Mouse (Mus musculus): ENCODE data around the gene Acadl. TPM values are rescaled to one million over a fixed set of nuclear protein-coding genes. Genes with fewer than 3 reads are reported as not detected.

Acadl gene
- polyA plus RNA-seq, 1 experiment from 2014 or later = 31.7 TPM

DNA sequence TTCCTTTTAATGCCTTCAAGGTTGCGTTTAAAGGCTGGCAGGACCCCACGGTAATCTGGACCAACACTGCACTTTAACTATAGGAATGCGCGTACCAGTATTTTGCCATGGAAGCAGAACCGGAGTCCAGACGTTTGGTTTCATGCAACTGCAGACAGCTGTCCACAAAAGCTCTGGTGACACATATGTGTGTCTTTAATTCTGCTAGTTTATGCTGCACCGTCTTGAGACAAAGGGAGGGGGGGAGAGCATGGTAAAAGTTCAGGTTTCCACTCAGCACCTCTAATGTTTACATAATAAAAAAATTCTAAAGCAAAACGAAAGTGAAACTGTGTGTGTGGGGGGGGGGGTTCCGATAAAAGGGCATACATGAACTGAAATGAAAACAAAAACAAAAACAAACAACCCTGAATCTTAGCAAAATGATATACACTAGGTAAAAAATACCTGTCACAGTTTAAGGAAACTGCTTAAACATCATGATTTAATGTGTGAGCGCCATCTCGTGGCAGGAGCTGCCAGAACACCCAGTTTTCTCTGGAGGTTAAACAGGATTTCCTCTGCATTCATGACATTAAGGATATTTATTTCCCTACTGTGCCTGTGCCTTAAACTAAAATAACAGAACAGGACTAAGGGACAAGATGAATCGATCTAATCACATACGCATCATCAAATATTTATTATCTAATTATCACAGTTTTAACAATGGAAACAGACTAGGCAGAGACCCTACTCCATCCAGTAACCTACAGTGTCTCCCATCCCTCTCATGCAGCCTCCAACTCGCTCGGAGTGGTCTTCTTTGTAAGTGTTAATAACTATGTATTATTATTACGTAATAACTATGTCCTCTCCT, 24.7 kb downstream of the Acadl start:
- no peak overlapping the region for H3K27ac ChIP-seq
- H3K9me3 ChIP-seq (replicated peaks) = no peaks in the 10 kb centered on the region
- H3K4me3 ChIP-seq = no peak overlapping the region
- H3K27me3 ChIP-seq = no peaks in the 10 kb centered on the region
- no peak overlapping the region for H3K4me2 ChIP-seq
- ATAC-seq = peak; percentile 43; the same call in 1 of the 2 replicates
- H3K4me1 ChIP-seq = no peaks in the 10 kb centered on the region
- no peaks in the 10 kb centered on the region for H3K36me3 ChIP-seq (ENCODE audit: poor library complexity, severe bottlenecking)
- 62% methylated on average over 16 of the region's 16 CpGs for WGBS
- no peak overlapping the region for H3K9ac ChIP-seq

DNA sequence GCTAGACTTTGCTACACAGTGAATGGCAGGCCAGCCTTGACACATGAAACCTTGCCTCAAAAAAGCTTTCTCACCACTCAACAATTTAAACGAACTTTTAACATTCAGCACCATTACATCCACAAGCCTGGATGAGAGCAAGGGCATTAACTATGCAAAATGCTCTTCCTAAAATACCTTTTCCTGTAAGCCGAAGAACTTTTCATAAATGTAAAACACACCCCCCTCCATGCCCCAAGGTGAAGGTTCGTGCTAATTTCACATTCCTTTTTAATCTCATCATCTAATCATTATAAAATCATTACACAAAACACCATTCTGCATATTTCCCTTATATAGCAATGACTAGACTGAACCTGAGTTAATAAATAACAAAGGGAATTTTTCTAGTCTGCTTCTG, 25.9 kb downstream of the Acadl start:
- H3K27me3 ChIP-seq = no peaks in the 10 kb centered on the region
- no peak overlapping the region for H3K9ac ChIP-seq
- WGBS = 81% methylated on average over 3 of the region's 3 CpGs
- no peak overlapping the region for H3K27ac ChIP-seq
- no peak overlapping the region for H3K4me3 ChIP-seq
- H3K9me3 ChIP-seq (replicated peaks) = no peaks in the 10 kb centered on the region
- H3K4me1 ChIP-seq = no peaks in the 10 kb centered on the region
- no peak for ATAC-seq
- no peaks in the 10 kb centered on the region for H3K36me3 ChIP-seq (ENCODE audit: poor library complexity, severe bottlenecking)
- H3K4me2 ChIP-seq = no peak overlapping the region

DNA sequence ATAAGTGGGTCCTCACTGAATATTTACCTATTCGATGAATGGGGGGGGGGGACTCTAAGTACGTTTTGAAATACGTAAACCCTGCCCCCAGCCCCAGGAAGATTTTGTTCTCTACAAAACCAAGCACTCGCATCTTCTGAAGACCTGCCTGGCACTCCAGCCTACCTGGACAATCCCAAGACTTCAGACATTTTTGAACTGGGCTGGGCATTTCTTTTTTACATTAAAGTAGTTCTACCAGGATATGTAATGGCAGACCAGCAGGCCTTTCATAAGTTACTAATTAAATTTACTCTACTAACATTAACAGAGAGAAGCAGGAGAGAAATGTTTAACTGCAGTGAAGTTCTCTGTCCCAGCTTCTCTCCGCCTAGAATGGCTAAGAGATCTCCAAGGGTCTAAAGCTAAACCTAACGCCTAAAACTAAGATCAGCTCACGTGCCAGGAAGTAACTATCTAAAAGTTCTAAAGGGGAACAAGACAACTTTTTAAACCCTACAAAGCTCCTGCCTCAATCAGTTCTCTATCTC, 30.4 kb downstream of the Acadl start:
- Histone ChIP-seq H3K9me3 (replicated peaks) (no peaks in the 10 kb centered on the region), H3K9ac (no peak overlapping the region), H3K27me3 (no peaks in the 10 kb centered on the region), H3K4me1 (0 out of 2 replicates have a peak, but pooled peaks cover 2% of the 10 kb centered on the region), H3K4me2 (no peak overlapping the region), H3K36me3 (ENCODE audit: poor library complexity, severe bottlenecking) (no peaks in the 10 kb centered on the region), H3K4me3 (no peak overlapping the region), H3K27ac (no peak overlapping the region)
- ATAC-seq = no peak
- WGBS = 84% methylated on average over 7 of the region's 7 CpGs

- H3K9ac ChIP-seq = no peak overlapping the region
- ATAC-seq = no peak
- H3K4me3 ChIP-seq = no peak overlapping the region
- no peak overlapping the region for H3K27ac ChIP-seq
- no peaks in the 10 kb centered on the region for H3K9me3 ChIP-seq (replicated peaks)
- 62% methylated on average over 9 of the region's 9 CpGs for WGBS
- H3K4me2 ChIP-seq = no peak overlapping the region
- no peaks in the 10 kb centered on the region for H3K36me3 ChIP-seq (ENCODE audit: poor library complexity, severe bottlenecking)
- H3K27me3 ChIP-seq = no peaks in the 10 kb centered on the region
- 0 out of 2 replicates have a peak, but pooled peaks cover 2% of the 10 kb centered on the region for H3K4me1 ChIP-seq
Measured at GRCm38 (mm10) chr1:66831824-66832600, 31.1 kb downstream of the Acadl start.

GRCm38 (mm10) chr1:66829400-66830080, 33.5 kb downstream of the Acadl start:
- Histone ChIP-seq H3K4me3 (no peak overlapping the region), H3K27ac (no peak overlapping the region), H3K9ac (no peak overlapping the region), H3K36me3 (ENCODE audit: poor library complexity, severe bottlenecking) (no peaks in the 10 kb centered on the region), H3K4me2 (no peak overlapping the region), H3K27me3 (no peaks in the 10 kb centered on the region), H3K4me1 (0 out of 2 replicates have a peak, but pooled peaks cover 2% of the 10 kb centered on the region), H3K9me3 (replicated peaks) (no peaks in the 10 kb centered on the region)
- no peak for ATAC-seq
- 76% methylated on average over 9 of the region's 9 CpGs for WGBS

GRCm38 (mm10) chr1:66821966-66822365, 41.1 kb downstream of the Acadl start:
- ATAC-seq = no peak
- 75% methylated on average over 9 of the region's 9 CpGs for WGBS

GRCm38 (mm10) chr1:66820241-66820640, 42.8 kb downstream of the Acadl start:
- 27% methylated on average over 7 of the region's 7 CpGs for WGBS
- no peaks in the 10 kb centered on the region for H3K9me3 ChIP-seq (replicated peaks)
- no peak overlapping the region; the same call in 1 of the 2 replicates for H3K9ac ChIP-seq
- 0 out of 2 replicates have a peak overlapping the region, but pooled peaks have one; percentile 14 for H3K4me2 ChIP-seq
- no peak for ATAC-seq
- H3K36me3 ChIP-seq (ENCODE audit: poor library complexity, severe bottlenecking) = no peaks in the 10 kb centered on the region
- H3K4me1 ChIP-seq = peaks cover 20% of the 10 kb centered on the region
- no peaks in the 10 kb centered on the region for H3K27me3 ChIP-seq
- no peak overlapping the region for H3K27ac ChIP-seq
- H3K4me3 ChIP-seq = no peak overlapping the region

More at GRCm38 (mm10) chr1:66821966-66822365, 41.1 kb downstream of the Acadl start:
- Histone ChIP-seq H3K4me1 (peaks cover 14% of the 10 kb centered on the region), H3K4me2 (no peak overlapping the region), H3K4me3 (no peak overlapping the region), H3K9ac (no peak overlapping the region), H3K36me3 (ENCODE audit: poor library complexity, severe bottlenecking) (no peaks in the 10 kb centered on the region), H3K27me3 (no peaks in the 10 kb centered on the region), H3K9me3 (replicated peaks) (no peaks in the 10 kb centered on the region), H3K27ac (no peak overlapping the region)

- whole genome bisulfite sequencing = under 1% methylated on average over 20 of the region's 20 CpGs
- Histone ChIP-seq H3K27me3 (no peaks in the 10 kb centered on the region), H3K9me3 (replicated peaks) (no peaks in the 10 kb centered on the region), H3K36me3 (ENCODE audit: poor library complexity, severe bottlenecking) (no peaks in the 10 kb centered on the region), H3K4me1 (peaks cover 28% of the 10 kb centered on the region), H3K4me2 (peak overlapping the region; percentile 79), H3K9ac (peak overlapping the region; percentile 94), H3K27ac (peak overlapping the region; percentile 98), H3K4me3 (peak overlapping the region; percentile 65)
- ATAC-seq = no peak; the same call in 1 of the 2 replicates
Measured at GRCm38 (mm10) chr1:66817865-66818315, 45.2 kb downstream of the Acadl start.

GRCm38 (mm10) chr1:66817453-66817839, 45.6 kb downstream of the Acadl start, which contains the start of gene Kansl1l:
TSS of gene Kansl1l (minus strand) at chr1:66817562.
- H3K36me3 ChIP-seq (ENCODE audit: poor library complexity, severe bottlenecking) = no peaks in the 10 kb centered on the region
- H3K4me3 ChIP-seq = peak within 1 kb of the TSS; percentile 65
- H3K4me1 ChIP-seq = peaks cover 28% of the 10 kb centered on the region
- peak within 1 kb of the TSS; percentile 79 for H3K4me2 ChIP-seq
- H3K9me3 ChIP-seq (replicated peaks) = no peaks in the 10 kb centered on the region
- no peaks in the 10 kb centered on the region for H3K27me3 ChIP-seq
- peak; percentile 88 for ATAC-seq
- under 1% methylated on average over 49 of the region's 56 CpGs for WGBS
- peak within 1 kb of the TSS; percentile 98 for H3K27ac ChIP-seq
- peak within 1 kb of the TSS; percentile 94 for H3K9ac ChIP-seq

DNA sequence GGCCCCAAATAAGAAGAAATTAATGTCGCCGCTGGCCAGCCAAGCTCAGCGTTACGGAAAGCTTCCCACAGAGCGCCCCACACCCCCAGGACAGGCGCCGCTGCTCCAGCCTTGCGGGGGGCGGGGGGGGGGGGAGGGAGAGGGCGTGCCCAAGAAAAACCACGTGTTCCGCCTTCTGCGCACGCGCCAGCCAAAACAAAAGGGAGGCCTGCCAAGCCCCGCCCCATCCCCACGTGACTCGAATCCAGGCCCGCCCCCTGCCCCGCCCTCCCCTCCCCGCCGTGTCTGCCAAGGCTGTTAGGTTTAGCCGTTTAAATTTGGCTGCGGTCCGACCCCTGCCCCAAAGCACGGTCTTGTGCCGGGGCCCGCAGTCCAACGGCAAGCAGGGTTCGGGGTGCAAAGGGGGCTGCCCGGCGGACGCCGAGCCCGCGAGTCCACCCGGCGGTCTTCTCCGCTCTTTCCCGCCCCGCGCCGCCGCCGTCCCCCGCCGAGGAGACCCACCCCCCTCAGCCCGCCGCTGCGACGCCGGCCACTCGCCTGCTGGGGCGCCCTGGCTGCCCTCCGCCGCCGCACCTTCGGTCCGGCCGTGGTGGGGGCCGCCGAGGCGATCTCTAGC, 46.1 kb downstream of the Acadl start:
- Histone ChIP-seq H3K9ac (peak overlapping the region; percentile 94), H3K9me3 (replicated peaks) (no peaks in the 10 kb centered on the region), H3K4me2 (peak overlapping the region; percentile 79), H3K27ac (peak overlapping the region; percentile 98), H3K36me3 (ENCODE audit: poor library complexity, severe bottlenecking) (no peaks in the 10 kb centered on the region), H3K27me3 (no peaks in the 10 kb centered on the region), H3K4me3 (peak overlapping the region; percentile 65), H3K4me1 (peaks cover 28% of the 10 kb centered on the region)
- WGBS = 1% methylated on average over 51 of the region's 63 CpGs
- ATAC-seq = peak; percentile 91

Measured in forebrain, embryonic 13.5 days (tissue).